28 mouse cellular contexts compared by ENCODE assay signal in genomic region chr15:70641051-70641552, GRCm38 (mm10).
"Had no signal": no experiment of that assay in that cellular context is flagged by ENCODE, and none has a peak within 500 bp of the region (broad histone marks: within the 10 kb centered on the region; RNA-seq: fewer than 3 reads in every experiment).

No protein-coding gene starts in this region.

- ATAC-seq: forebrain, embryonic 13.5 days; forebrain, embryonic 14.5 days; forebrain, embryonic 15.5 days; forebrain, embryonic 16.5 days; forebrain, postnatal 0 days had no signal

- DNase-seq: cerebellum, adult 8-10 months; cerebellum, adult 9-10 months; cerebellum, adult 9-11 months; cerebellum, postnatal 10 days; cerebellum, postnatal 14 days; cerebellum, postnatal 25 days; cerebellum, postnatal 36 days; embryo, embryonic 11 days; forebrain, postnatal 0 days; gastrocnemius, adult 2 months; gastrocnemius, postnatal 10 days; gastrocnemius, postnatal 14 days; gastrocnemius, postnatal 25 days; gastrocnemius, postnatal 36 days; heart, adult 11 months; heart, adult 18-20 months; heart, adult 2 months had no signal

- H3K36me3 ChIP-seq: embryonic facial prominence, embryonic 10.5 days; embryonic facial prominence, embryonic 12.5 days; embryonic facial prominence, embryonic 13.5 days; embryonic facial prominence, embryonic 15.5 days; forebrain, embryonic 10.5 days; forebrain, embryonic 12.5 days; forebrain, embryonic 15.5 days had no signal

- H3K4me2 ChIP-seq: embryonic facial prominence, embryonic 12.5 days; embryonic facial prominence, embryonic 13.5 days; embryonic facial prominence, embryonic 15.5 days; forebrain, embryonic 12.5 days; forebrain, embryonic 13.5 days; forebrain, embryonic 15.5 days had no signal

- H3K9ac ChIP-seq: embryonic facial prominence, embryonic 12.5 days; embryonic facial prominence, embryonic 13.5 days; embryonic facial prominence, embryonic 15.5 days; forebrain, embryonic 12.5 days; forebrain, embryonic 13.5 days; forebrain, embryonic 15.5 days; forebrain, postnatal 0 days had no signal

- H3K9me3 ChIP-seq: embryonic facial prominence, embryonic 10.5 days; embryonic facial prominence, embryonic 12.5 days; embryonic facial prominence, embryonic 13.5 days; embryonic facial prominence, embryonic 15.5 days; forebrain, embryonic 10.5 days; forebrain, embryonic 12.5 days; forebrain, embryonic 13.5 days; forebrain, embryonic 15.5 days had no signal

- H3K4me1 ChIP-seq: embryonic facial prominence, embryonic 10.5 days; embryonic facial prominence, embryonic 12.5 days; embryonic facial prominence, embryonic 13.5 days; embryonic facial prominence, embryonic 15.5 days; forebrain, embryonic 12.5 days had no signal

- H3K27me3 ChIP-seq: embryonic facial prominence, embryonic 12.5 days; embryonic facial prominence, embryonic 13.5 days; embryonic facial prominence, embryonic 15.5 days; forebrain, embryonic 12.5 days; forebrain, embryonic 13.5 days; forebrain, embryonic 15.5 days had no signal

- H3K4me3 ChIP-seq: embryonic facial prominence, embryonic 10.5 days; embryonic facial prominence, embryonic 12.5 days; embryonic facial prominence, embryonic 13.5 days; embryonic facial prominence, embryonic 15.5 days; erythroblast, embryonic 14.5 days; forebrain, embryonic 10.5 days; forebrain, embryonic 12.5 days; forebrain, embryonic 13.5 days; forebrain, embryonic 15.5 days; gastrocnemius, adult 2 months; heart, adult 2 months had no signal

- H3K27ac ChIP-seq: embryonic facial prominence, embryonic 10.5 days; embryonic facial prominence, embryonic 12.5 days; embryonic facial prominence, embryonic 13.5 days; embryonic facial prominence, embryonic 15.5 days; forebrain, embryonic 10.5 days; forebrain, embryonic 12.5 days; forebrain, embryonic 13.5 days; forebrain, embryonic 15.5 days; gastrocnemius, adult 2 months; heart, adult 2 months had no signal
